Mouse (Mus musculus): Measurements from ENCODE around the gene Ahnak2. TPM values are rescaled to one million over a fixed set of nuclear protein-coding genes. Genes with fewer than 3 reads are reported as not detected.

Gene Ahnak2
- polyA plus RNA-seq, 1 experiment from 2014 or later = 3.1 TPM

DNA sequence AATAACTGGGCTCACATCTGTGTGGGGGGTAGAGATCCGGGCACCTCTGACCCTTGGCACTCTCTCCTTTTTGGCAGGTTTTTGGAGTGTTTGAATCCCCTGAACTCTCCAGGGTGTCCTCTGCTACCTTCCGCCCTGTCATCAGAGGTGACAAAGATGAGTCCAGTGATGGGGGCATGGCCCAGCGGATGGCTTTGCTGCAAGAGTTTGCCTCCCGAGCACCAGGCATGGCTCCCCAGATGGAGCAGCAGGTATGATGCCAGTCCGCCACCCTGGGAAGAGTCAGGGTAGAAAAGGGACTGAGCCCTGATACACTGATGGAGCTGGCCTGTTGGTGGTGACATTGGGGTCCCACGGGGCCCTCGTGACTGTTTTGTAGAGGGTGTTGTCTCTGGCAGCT is 65.4 kb downstream of the Ahnak2 start:
- ATAC-seq (ENCODE audit: insufficient number of reproducible peaks, insufficient read depth, low FRiP score, low read depth) = no peak
- H3K9me3 ChIP-seq (ENCODE audit: control insufficient read depth, low read length) = no peaks in the 10 kb centered on the region
- no peak overlapping the region for H3K4me2 ChIP-seq (ENCODE audit: low read length)
- H3K36me3 ChIP-seq (ENCODE audit: control insufficient read depth, insufficient read depth, low read length) = peaks cover 38% of the 10 kb centered on the region
- no peak overlapping the region for H3K9ac ChIP-seq (ENCODE audit: low read length)
- H3K27ac ChIP-seq (replicated peaks in 1 of 2; ENCODE audit: control insufficient read depth in 1 of 2, insufficient read depth in 1 of 2, low read depth in 2 of 2, low read length in 2 of 2) = no peak overlapping the region
- H3K4me1 ChIP-seq (ENCODE audit: control insufficient read depth in 2 of 2, insufficient read depth in 2 of 2, low read length in 2 of 2) = no peaks in the 10 kb centered on the region
- H3K4me3 ChIP-seq (ENCODE audit: control insufficient read depth in 1 of 2, insufficient read depth in 1 of 2, low read depth in 1 of 2, low read length in 2 of 2) = no peak overlapping the region
- WGBS = 87% methylated on average over 7 of the region's 7 CpGs
- no peaks in the 10 kb centered on the region for H3K27me3 ChIP-seq (ENCODE audit: control insufficient read depth, insufficient read depth, low read length)

GRCm38 (mm10) chr12:112736636-112736925 is 65.9 kb downstream of the Ahnak2 start:
- Histone ChIP-seq H3K4me1 (ENCODE audit: control insufficient read depth in 2 of 2, insufficient read depth in 2 of 2, low read length in 2 of 2) (no peaks in the 10 kb centered on the region), H3K4me2 (ENCODE audit: low read length) (no peak overlapping the region), H3K9ac (ENCODE audit: low read length) (no peak overlapping the region), H3K27ac (replicated peaks in 1 of 2; ENCODE audit: control insufficient read depth in 1 of 2, insufficient read depth in 1 of 2, low read depth in 2 of 2, low read length in 2 of 2) (no peak overlapping the region), H3K4me3 (ENCODE audit: control insufficient read depth in 1 of 2, insufficient read depth in 1 of 2, low read depth in 1 of 2, low read length in 2 of 2) (no peak overlapping the region), H3K9me3 (ENCODE audit: control insufficient read depth, low read length) (no peaks in the 10 kb centered on the region), H3K27me3 (ENCODE audit: control insufficient read depth, insufficient read depth, low read length) (no peaks in the 10 kb centered on the region), H3K36me3 (ENCODE audit: control insufficient read depth, insufficient read depth, low read length) (peaks cover 43% of the 10 kb centered on the region)
- no peak for ATAC-seq (ENCODE audit: insufficient number of reproducible peaks, insufficient read depth, low FRiP score, low read depth)
- WGBS = 86% methylated on average over 10 of the region's 10 CpGs

- Histone ChIP-seq H3K4me1 (ENCODE audit: control insufficient read depth in 2 of 2, insufficient read depth in 2 of 2, low read length in 2 of 2) (no peaks in the 10 kb centered on the region), H3K36me3 (ENCODE audit: control insufficient read depth, insufficient read depth, low read length) (peaks cover 48% of the 10 kb centered on the region), H3K4me3 (ENCODE audit: control insufficient read depth in 1 of 2, insufficient read depth in 1 of 2, low read depth in 1 of 2, low read length in 2 of 2) (no peak overlapping the region), H3K4me2 (ENCODE audit: low read length) (no peak overlapping the region), H3K9me3 (ENCODE audit: control insufficient read depth, low read length) (no peaks in the 10 kb centered on the region), H3K27me3 (ENCODE audit: control insufficient read depth, insufficient read depth, low read length) (no peaks in the 10 kb centered on the region), H3K27ac (replicated peaks in 1 of 2; ENCODE audit: control insufficient read depth in 1 of 2, insufficient read depth in 1 of 2, low read depth in 2 of 2, low read length in 2 of 2) (no peak overlapping the region), H3K9ac (ENCODE audit: low read length) (no peak overlapping the region)
- no peak for ATAC-seq (ENCODE audit: insufficient number of reproducible peaks, insufficient read depth, low FRiP score, low read depth)
- 86% methylated on average over 29 of the region's 29 CpGs for WGBS
These were observed 66.4 kb downstream of the Ahnak2 start for GRCm38 (mm10) chr12:112735896-112736635.

DNA sequence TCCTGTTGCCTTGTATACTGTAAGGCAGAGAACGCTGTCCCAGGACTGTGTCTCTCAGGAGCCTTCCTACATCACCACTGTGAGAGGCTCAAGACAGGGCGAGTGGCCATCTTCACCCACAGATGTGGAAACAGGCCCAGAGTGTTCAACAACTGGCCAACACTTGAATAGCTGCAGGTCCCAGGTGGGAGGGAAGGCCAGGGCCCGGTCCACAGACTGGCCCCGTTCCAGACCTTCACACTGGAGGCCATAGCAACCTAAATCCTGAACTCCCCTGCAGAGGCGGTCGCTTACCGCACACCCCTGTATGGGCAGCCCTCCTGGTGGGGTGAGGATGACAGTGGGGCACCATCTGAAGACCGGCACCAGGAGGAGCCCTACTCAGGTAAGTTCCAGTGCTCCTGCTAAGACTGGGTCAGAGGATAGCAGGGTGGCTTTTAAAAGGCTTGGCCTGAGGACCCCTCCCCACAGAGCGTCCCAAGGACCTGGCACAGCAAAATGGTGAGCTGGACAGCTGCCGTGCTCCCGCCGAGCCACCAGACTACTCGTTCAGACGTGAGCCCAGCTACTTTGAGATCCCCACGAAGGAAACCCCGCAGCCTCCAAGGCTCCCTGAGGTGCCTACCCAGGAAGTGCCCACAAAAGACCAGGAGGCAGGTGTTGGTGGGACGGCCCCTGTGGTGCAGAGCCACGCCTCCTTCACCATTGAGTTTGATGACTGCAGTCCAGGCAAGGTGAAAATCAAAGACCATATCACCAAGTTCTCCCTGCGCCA is 67.4 kb downstream of the Ahnak2 start:
- no peak for ATAC-seq (ENCODE audit: insufficient number of reproducible peaks, insufficient read depth, low FRiP score, low read depth)
- no peak overlapping the region for H3K4me2 ChIP-seq (ENCODE audit: low read length)
- H3K36me3 ChIP-seq (ENCODE audit: control insufficient read depth, insufficient read depth, low read length) = peaks cover 48% of the 10 kb centered on the region
- H3K27ac ChIP-seq (replicated peaks in 1 of 2; ENCODE audit: control insufficient read depth in 1 of 2, insufficient read depth in 1 of 2, low read depth in 2 of 2, low read length in 2 of 2) = no peak overlapping the region
- no peaks in the 10 kb centered on the region for H3K9me3 ChIP-seq (ENCODE audit: control insufficient read depth, low read length)
- H3K4me3 ChIP-seq (ENCODE audit: control insufficient read depth in 1 of 2, insufficient read depth in 1 of 2, low read depth in 1 of 2, low read length in 2 of 2) = no peak overlapping the region
- 83% methylated on average over 19 of the region's 19 CpGs for WGBS
- no peak overlapping the region for H3K9ac ChIP-seq (ENCODE audit: low read length)
- H3K4me1 ChIP-seq (ENCODE audit: control insufficient read depth in 2 of 2, insufficient read depth in 2 of 2, low read length in 2 of 2) = no peaks in the 10 kb centered on the region
- H3K27me3 ChIP-seq (ENCODE audit: control insufficient read depth, insufficient read depth, low read length) = no peaks in the 10 kb centered on the region

DNA sequence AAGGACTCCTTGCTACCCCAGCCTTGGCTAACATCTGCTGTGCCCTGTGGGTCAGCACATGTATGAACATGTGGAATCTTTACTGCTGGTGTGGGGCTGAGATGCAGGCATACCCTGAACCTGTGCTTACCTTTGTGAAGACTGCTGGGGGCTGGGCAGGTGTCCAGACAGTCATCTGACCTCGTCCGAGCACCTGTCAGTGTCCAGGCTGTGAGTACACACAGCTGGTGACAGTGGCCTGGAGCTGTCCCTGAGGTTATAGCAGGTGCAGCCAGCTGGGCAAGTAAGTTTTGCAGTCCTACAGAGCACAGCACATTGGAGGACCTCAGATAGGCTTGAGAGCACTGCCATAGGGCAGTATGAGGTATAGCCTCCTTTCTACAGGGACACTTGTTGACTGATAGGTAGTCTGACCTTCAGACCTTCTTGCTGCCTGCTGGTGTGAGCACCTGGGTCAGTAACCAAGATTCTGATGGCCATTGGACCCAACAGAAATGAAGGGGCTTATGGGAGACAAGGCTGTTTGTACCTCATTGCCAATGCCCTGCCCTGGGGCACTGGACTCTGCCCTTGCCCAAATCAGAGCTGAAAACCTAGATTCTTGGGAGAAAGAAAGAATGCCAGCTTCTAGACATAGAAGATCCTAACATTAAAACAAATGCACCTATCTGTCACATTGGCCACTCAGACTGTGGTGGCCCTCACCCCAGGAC is 68.2 kb downstream of the Ahnak2 start:
- 71% methylated on average over 2 of the region's 2 CpGs for WGBS
- Histone ChIP-seq H3K9ac (ENCODE audit: low read length) (no peak overlapping the region), H3K36me3 (ENCODE audit: control insufficient read depth, insufficient read depth, low read length) (peaks cover 48% of the 10 kb centered on the region), H3K4me1 (ENCODE audit: control insufficient read depth in 2 of 2, insufficient read depth in 2 of 2, low read length in 2 of 2) (no peaks in the 10 kb centered on the region), H3K4me2 (ENCODE audit: low read length) (no peak overlapping the region), H3K27ac (replicated peaks in 1 of 2; ENCODE audit: control insufficient read depth in 1 of 2, insufficient read depth in 1 of 2, low read depth in 2 of 2, low read length in 2 of 2) (no peak overlapping the region), H3K27me3 (ENCODE audit: control insufficient read depth, insufficient read depth, low read length) (no peaks in the 10 kb centered on the region), H3K9me3 (ENCODE audit: control insufficient read depth, low read length) (no peaks in the 10 kb centered on the region), H3K4me3 (ENCODE audit: control insufficient read depth in 1 of 2, insufficient read depth in 1 of 2, low read depth in 1 of 2, low read length in 2 of 2) (no peak overlapping the region)
- ATAC-seq (ENCODE audit: insufficient number of reproducible peaks, insufficient read depth, low FRiP score, low read depth) = no peak

GRCm38 (mm10) chr12:112732591-112732990 is 69.9 kb downstream of the Ahnak2 start:
- no peaks in the 10 kb centered on the region for H3K9me3 ChIP-seq (ENCODE audit: control insufficient read depth, low read length)
- no peaks in the 10 kb centered on the region for H3K4me1 ChIP-seq (ENCODE audit: control insufficient read depth in 2 of 2, insufficient read depth in 2 of 2, low read length in 2 of 2)
- 93% methylated on average over 10 of the region's 10 CpGs for WGBS
- H3K4me2 ChIP-seq (ENCODE audit: low read length) = no peak overlapping the region
- H3K36me3 ChIP-seq (ENCODE audit: control insufficient read depth, insufficient read depth, low read length) = peaks cover 35% of the 10 kb centered on the region
- no peak overlapping the region for H3K4me3 ChIP-seq (ENCODE audit: control insufficient read depth in 1 of 2, insufficient read depth in 1 of 2, low read depth in 1 of 2, low read length in 2 of 2)
- no peak for ATAC-seq (ENCODE audit: insufficient number of reproducible peaks, insufficient read depth, low FRiP score, low read depth)
- no peaks in the 10 kb centered on the region for H3K27me3 ChIP-seq (ENCODE audit: control insufficient read depth, insufficient read depth, low read length)
- no peak overlapping the region for H3K27ac ChIP-seq (replicated peaks in 1 of 2; ENCODE audit: control insufficient read depth in 1 of 2, insufficient read depth in 1 of 2, low read depth in 2 of 2, low read length in 2 of 2)
- no peak overlapping the region for H3K9ac ChIP-seq (ENCODE audit: low read length)

GRCm38 (mm10) chr12:112730808-112731207 is 71.6 kb downstream of the Ahnak2 start:
- H3K9me3 ChIP-seq (ENCODE audit: control insufficient read depth, low read length) = no peaks in the 10 kb centered on the region
- WGBS = 81% methylated on average over 14 of the region's 14 CpGs
- no peak overlapping the region for H3K27ac ChIP-seq (replicated peaks in 1 of 2; ENCODE audit: control insufficient read depth in 1 of 2, insufficient read depth in 1 of 2, low read depth in 2 of 2, low read length in 2 of 2)
- H3K4me2 ChIP-seq (ENCODE audit: low read length) = no peak overlapping the region
- no peak overlapping the region for H3K9ac ChIP-seq (ENCODE audit: low read length)
- ATAC-seq (ENCODE audit: insufficient number of reproducible peaks, insufficient read depth, low FRiP score, low read depth) = no peak
- no peaks in the 10 kb centered on the region for H3K27me3 ChIP-seq (ENCODE audit: control insufficient read depth, insufficient read depth, low read length)
- H3K4me1 ChIP-seq (ENCODE audit: control insufficient read depth in 2 of 2, insufficient read depth in 2 of 2, low read length in 2 of 2) = no peaks in the 10 kb centered on the region
- H3K4me3 ChIP-seq (ENCODE audit: control insufficient read depth in 1 of 2, insufficient read depth in 1 of 2, low read depth in 1 of 2, low read length in 2 of 2) = no peak overlapping the region
- peaks cover 17% of the 10 kb centered on the region for H3K36me3 ChIP-seq (ENCODE audit: control insufficient read depth, insufficient read depth, low read length)
